Mouse (Mus musculus): ENCODE measurements around the gene Tial1. TPM values are rescaled to one million over a fixed set of nuclear protein-coding genes. Genes with fewer than 3 reads are reported as not detected.

Tial1 gene
- polyA plus RNA-seq, 1 experiment from 2014 or later = 27.4 TPM

- H3K27ac ChIP-seq = no peak overlapping the region
- H3K9me3 ChIP-seq = no peaks in the 10 kb centered on the region
Observed at GRCm38 (mm10) chr7:128412071-128412833, 49.3 kb downstream of the Tial1 start.

GRCm38 (mm10) chr7:128410708-128411413, 50.7 kb downstream of the Tial1 start:
- ATAC-seq (ENCODE audit: insufficient number of reproducible peaks, low FRiP score, low TSS enrichment, low read depth) = no peak
- no peaks in the 10 kb centered on the region for H3K9me3 ChIP-seq
- no peak overlapping the region for H3K9ac ChIP-seq
- H3K36me3 ChIP-seq = no peaks in the 10 kb centered on the region
- H3K4me1 ChIP-seq = no peaks in the 10 kb centered on the region
- no peak overlapping the region for H3K4me2 ChIP-seq
- H3K4me3 ChIP-seq = no peak overlapping the region
- H3K27me3 ChIP-seq = peaks cover 25% of the 10 kb centered on the region
- no peak overlapping the region for H3K27ac ChIP-seq
- WGBS = 47% methylated on average over 11 of the region's 11 CpGs

More at GRCm38 (mm10) chr7:128412071-128412833, 49.3 kb downstream of the Tial1 start:
- no peak for ATAC-seq (ENCODE audit: insufficient number of reproducible peaks, low FRiP score, low TSS enrichment, low read depth)
- 66% methylated on average over 10 of the region's 10 CpGs for WGBS
- no peak overlapping the region for H3K4me3 ChIP-seq
- H3K4me2 ChIP-seq = no peak overlapping the region
- no peak overlapping the region for H3K9ac ChIP-seq
- peaks cover 3% of the 10 kb centered on the region for H3K4me1 ChIP-seq
- H3K27me3 ChIP-seq = peaks cover 38% of the 10 kb centered on the region
- no peaks in the 10 kb centered on the region for H3K36me3 ChIP-seq

- H3K9ac ChIP-seq = no peak overlapping the region
- no peak for ATAC-seq (ENCODE audit: insufficient number of reproducible peaks, low FRiP score, low TSS enrichment, low read depth)
- WGBS = 91% methylated on average over 5 of the region's 5 CpGs
- H3K4me1 ChIP-seq = no peaks in the 10 kb centered on the region
- 0 out of 2 replicates have a peak, but pooled peaks cover under 1% of the 10 kb centered on the region for H3K27me3 ChIP-seq
- no peaks in the 10 kb centered on the region for H3K36me3 ChIP-seq
- no peak overlapping the region for H3K27ac ChIP-seq
- H3K4me3 ChIP-seq = no peak overlapping the region
- no peak overlapping the region for H3K4me2 ChIP-seq
- H3K9me3 ChIP-seq = no peaks in the 10 kb centered on the region
Observed at GRCm38 (mm10) chr7:128408265-128408664, 53.3 kb downstream of the Tial1 start.

- 86% methylated on average over 6 of the region's 6 CpGs for WGBS
- Histone ChIP-seq H3K27me3 (no peaks in the 10 kb centered on the region), H3K4me3 (no peak overlapping the region), H3K4me1 (no peaks in the 10 kb centered on the region), H3K4me2 (no peak overlapping the region), H3K9me3 (no peaks in the 10 kb centered on the region), H3K36me3 (no peaks in the 10 kb centered on the region), H3K27ac (no peak overlapping the region), H3K9ac (no peak overlapping the region)
- ATAC-seq (ENCODE audit: insufficient number of reproducible peaks, low FRiP score, low TSS enrichment, low read depth) = no peak
Observed at GRCm38 (mm10) chr7:128403988-128404387, 57.5 kb downstream of the Tial1 start.

GRCm38 (mm10) chr7:128403586-128403985, 57.9 kb downstream of the Tial1 start:
- Histone ChIP-seq H3K36me3 (no peaks in the 10 kb centered on the region), H3K9me3 (no peaks in the 10 kb centered on the region), H3K27ac (no peak overlapping the region), H3K4me1 (no peaks in the 10 kb centered on the region), H3K4me2 (no peak overlapping the region), H3K9ac (no peak overlapping the region), H3K4me3 (no peak overlapping the region), H3K27me3 (no peaks in the 10 kb centered on the region)
- no peak for ATAC-seq (ENCODE audit: insufficient number of reproducible peaks, low FRiP score, low TSS enrichment, low read depth)
- 80% methylated on average over 6 of the region's 6 CpGs for WGBS

GRCm38 (mm10) chr7:128403128-128403527, 58.4 kb downstream of the Tial1 start:
- 73% methylated on average over 10 of the region's 10 CpGs for WGBS
- no peaks in the 10 kb centered on the region for H3K27me3 ChIP-seq
- no peaks in the 10 kb centered on the region for H3K4me1 ChIP-seq
- no peak overlapping the region for H3K4me3 ChIP-seq
- no peaks in the 10 kb centered on the region for H3K36me3 ChIP-seq
- no peak overlapping the region for H3K4me2 ChIP-seq
- ATAC-seq (ENCODE audit: insufficient number of reproducible peaks, low FRiP score, low TSS enrichment, low read depth) = no peak
- H3K9ac ChIP-seq = no peak overlapping the region
- H3K27ac ChIP-seq = no peak overlapping the region
- no peaks in the 10 kb centered on the region for H3K9me3 ChIP-seq

GRCm38 (mm10) chr7:128402577-128402976, 58.9 kb downstream of the Tial1 start:
- H3K27me3 ChIP-seq = no peaks in the 10 kb centered on the region
- H3K4me3 ChIP-seq = no peak overlapping the region
- ATAC-seq (ENCODE audit: insufficient number of reproducible peaks, low FRiP score, low TSS enrichment, low read depth) = no peak
- WGBS = 91% methylated on average over 8 of the region's 8 CpGs
- H3K36me3 ChIP-seq = no peaks in the 10 kb centered on the region
- H3K9ac ChIP-seq = no peak overlapping the region
- no peaks in the 10 kb centered on the region for H3K9me3 ChIP-seq
- no peaks in the 10 kb centered on the region for H3K4me1 ChIP-seq
- no peak overlapping the region for H3K27ac ChIP-seq
- no peak overlapping the region for H3K4me2 ChIP-seq

GRCm38 (mm10) chr7:128398664-128399063, 62.9 kb downstream of the Tial1 start:
- Histone ChIP-seq H3K4me3 (no peak overlapping the region), H3K4me1 (no peaks in the 10 kb centered on the region)
- WGBS = 69% methylated on average over 4 of the region's 4 CpGs

GRCm38 (mm10) chr7:128397066-128397465, 64.5 kb downstream of the Tial1 start:
- H3K4me2 ChIP-seq = no peak overlapping the region
- no peak for ATAC-seq (ENCODE audit: insufficient number of reproducible peaks, low FRiP score, low TSS enrichment, low read depth)
- WGBS = 69% methylated on average over 2 of the region's 2 CpGs
- no peak overlapping the region for H3K9ac ChIP-seq
- H3K27ac ChIP-seq = no peak overlapping the region
- H3K4me1 ChIP-seq = peaks cover 12% of the 10 kb centered on the region
- H3K27me3 ChIP-seq = no peaks in the 10 kb centered on the region
- no peaks in the 10 kb centered on the region for H3K36me3 ChIP-seq
- H3K9me3 ChIP-seq = no peaks in the 10 kb centered on the region
- no peak overlapping the region for H3K4me3 ChIP-seq

More at GRCm38 (mm10) chr7:128398664-128399063, 62.9 kb downstream of the Tial1 start:
- Histone ChIP-seq H3K36me3 (no peaks in the 10 kb centered on the region), H3K9me3 (no peaks in the 10 kb centered on the region), H3K27ac (no peak overlapping the region), H3K4me2 (no peak overlapping the region), H3K9ac (no peak overlapping the region), H3K27me3 (no peaks in the 10 kb centered on the region)
- no peak for ATAC-seq (ENCODE audit: insufficient number of reproducible peaks, low FRiP score, low TSS enrichment, low read depth)

GRCm38 (mm10) chr7:128393756-128394155, 67.8 kb downstream of the Tial1 start:
- H3K4me3 ChIP-seq = no peak overlapping the region
- H3K9me3 ChIP-seq = no peaks in the 10 kb centered on the region
- no peaks in the 10 kb centered on the region for H3K27me3 ChIP-seq
- no peak overlapping the region for H3K4me2 ChIP-seq
- H3K27ac ChIP-seq = no peak overlapping the region
- peaks cover 27% of the 10 kb centered on the region for H3K4me1 ChIP-seq
- ATAC-seq (ENCODE audit: insufficient number of reproducible peaks, low FRiP score, low TSS enrichment, low read depth) = no peak
- no peak overlapping the region for H3K9ac ChIP-seq
- 60% methylated on average over 4 of the region's 4 CpGs for WGBS
- H3K36me3 ChIP-seq = no peaks in the 10 kb centered on the region

- H3K27ac ChIP-seq = peak overlapping the region; percentile 50; the same call in 1 of the 2 replicates
- H3K27me3 ChIP-seq = no peaks in the 10 kb centered on the region
- peaks cover 30% of the 10 kb centered on the region for H3K4me1 ChIP-seq
- H3K9me3 ChIP-seq = no peaks in the 10 kb centered on the region
- H3K9ac ChIP-seq = no peak overlapping the region
- no peak overlapping the region for H3K4me3 ChIP-seq
- H3K36me3 ChIP-seq = no peaks in the 10 kb centered on the region
- ATAC-seq (ENCODE audit: insufficient number of reproducible peaks, low FRiP score, low TSS enrichment, low read depth) = no peak
- H3K4me2 ChIP-seq = no peak overlapping the region
- 27% methylated on average over 5 of the region's 5 CpGs for WGBS
Observed at GRCm38 (mm10) chr7:128392972-128393314, 68.6 kb downstream of the Tial1 start.
